Mouse (Mus musculus) MEL (cell line): ENCODE data around the gene Pdzd2.

Experiments used
- CTCF ChIP-seq, 3 experiments: IDR thresholded peaks in 2 of 3; conservative IDR thresholded peaks in 1 of 3; 2 replicates each; pipeline ENCODE4 v1.5.1; 2011 to 2012; ENCODE audit warnings: low read length in 3 of 3, low read depth in 2 of 3, mild to moderate bottlenecking in 2 of 3, improper control_type of control experiment in 1 of 3, inconsistent platforms in 1 of 3, mixed read lengths in 1 of 3, moderate library complexity in 1 of 3; ENCODE audit not compliant: control insufficient read depth in 1 of 3, insufficient read depth in 1 of 3, poor library complexity in 1 of 3, severe bottlenecking in 1 of 3
- MEF2A ChIP-seq: IDR thresholded peaks from 2 replicates; pipeline ENCODE4 v1.6.1; 2014; ENCODE audit warnings: low read depth, mild to moderate bottlenecking, inconsistent platforms, low read length, improper control_type of control experiment; ENCODE audit not compliant: poor library complexity, insufficient replicate concordance, severe bottlenecking; ENCODE audit errors: extremely low read depth
- MXI1 ChIP-seq: IDR thresholded peaks from 2 replicates; pipeline ENCODE4 v1.6.1; 2011; ENCODE audit warnings: mild to moderate bottlenecking, low read depth, low read length, improper control_type of control experiment
- POLR2A ChIP-seq, 2 experiments: IDR thresholded peaks; 2 replicates each; pipeline ENCODE4 v1.6.1; 2011 to 2012; ENCODE audit warnings: low read length in 2 of 2, mild to moderate bottlenecking in 2 of 2, control low read depth in 1 of 2, improper control_type of control experiment in 1 of 2, low read depth in 1 of 2, moderate library complexity in 1 of 2; ENCODE audit not compliant: control insufficient read depth in 1 of 2, insufficient read depth in 1 of 2, poor library complexity in 1 of 2
- POLR2AphosphoS5 ChIP-seq: IDR thresholded peaks from 2 replicates; pipeline ENCODE4 v1.6.1; 2012; ENCODE audit warnings: low read depth, borderline replicate concordance, mild to moderate bottlenecking, inconsistent platforms, low read length, moderate library complexity, mixed read lengths
- RCOR1 ChIP-seq: IDR thresholded peaks from 2 replicates; pipeline ENCODE4 v1.6.1; 2012; ENCODE audit warnings: low read depth, mild to moderate bottlenecking, inconsistent platforms, low read length, improper control_type of control experiment
- SMC3 ChIP-seq: IDR thresholded peaks from 2 replicates; pipeline ENCODE4 v1.6.1; 2011; ENCODE audit warnings: low read depth, low read length, improper control_type of control experiment
- TAL1 ChIP-seq: IDR thresholded peaks from 2 replicates; pipeline ENCODE4 v1.6.1; 2012; ENCODE audit warnings: mild to moderate bottlenecking, inconsistent platforms, low read length, moderate library complexity, mixed read lengths
- ZC3H11A ChIP-seq: IDR thresholded peaks from 2 replicates; pipeline ENCODE4 v1.6.1; 2012; ENCODE audit warnings: low read depth, mild to moderate bottlenecking, inconsistent platforms, low read length, improper control_type of control experiment
- ZNF384 ChIP-seq: IDR thresholded peaks from 2 replicates; pipeline ENCODE4 v1.6.1; 2012; ENCODE audit warnings: low read depth, mild to moderate bottlenecking, inconsistent platforms, low read length, improper control_type of control experiment

DNA sequence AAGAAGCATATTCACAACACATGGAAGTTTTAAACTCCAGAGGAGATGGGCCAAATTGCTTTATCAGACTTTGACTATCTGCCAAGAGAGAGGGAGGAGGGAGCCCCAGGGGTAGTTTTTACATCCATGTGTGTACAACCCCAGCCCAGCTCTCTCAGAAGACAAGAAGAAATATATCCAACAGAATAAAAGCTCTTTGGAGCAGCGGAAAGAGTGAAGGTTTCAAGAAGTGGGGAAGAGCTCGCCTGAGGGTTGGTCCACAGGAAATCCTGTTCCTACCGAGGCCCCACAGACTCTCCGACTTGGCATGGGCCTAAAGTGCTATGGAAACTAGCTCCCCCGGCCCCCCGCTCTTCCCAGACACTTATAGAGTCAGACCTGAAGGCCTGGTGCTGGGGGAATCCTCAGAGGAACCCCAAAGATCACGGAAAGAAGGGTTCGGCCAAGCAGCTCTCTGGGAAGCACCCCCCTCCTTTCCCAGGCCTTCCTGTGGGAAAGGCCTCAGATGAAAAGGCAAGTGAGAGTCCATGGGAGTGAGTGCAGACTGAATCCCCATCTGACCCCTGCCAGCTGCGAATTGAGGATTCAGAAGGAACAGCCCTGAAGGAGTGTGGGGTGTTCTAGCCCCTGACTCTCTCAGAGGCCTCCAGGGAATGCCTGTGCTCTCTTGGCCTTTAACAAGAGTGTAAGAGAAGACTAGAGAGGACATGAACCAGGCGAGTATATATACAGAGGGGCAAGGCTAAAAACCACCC lies 134.3 kb downstream of the Pdzd2 start:
- no peak for TF ChIP-seq SMC3
- TF ChIP-seq POLR2A (IDR thresholded peaks at IDR 0.05; ENCODE audit: control insufficient read depth in 1 of 2, insufficient read depth in 1 of 2, low read depth in 1 of 2, low read length in 2 of 2, poor library complexity in 1 of 2): no peak
- TF ChIP-seq CTCF (IDR thresholded peaks at IDR 0.05 in 2 of 3, conservative IDR thresholded peaks at IDR 0.05 in 1 of 3; ENCODE audit: control insufficient read depth in 1 of 3, insufficient read depth in 1 of 3, low read depth in 2 of 3, low read length in 3 of 3, poor library complexity in 1 of 3, severe bottlenecking in 1 of 3): no peak
- TF ChIP-seq ZNF384: no peak
- TF ChIP-seq TAL1: no peak
- TF ChIP-seq POLR2AphosphoS5: no peak
- no peak for TF ChIP-seq MEF2A
- no peak for TF ChIP-seq RCOR1
- no peak for TF ChIP-seq MXI1
- TF ChIP-seq ZC3H11A: no peak
